Mouse (Mus musculus) 416B (cell line): ENCODE measurements around the gene Prelid3b.
A peak's percentile ranks its signal among the peaks of the same experiment; 100 is the strongest.

Experiments
- DNase-seq: peaks from one replicate; pipeline ENCODE4 v3.0.0; 2011; ENCODE audit warnings: low read depth

Prelid3b gene

DNA sequence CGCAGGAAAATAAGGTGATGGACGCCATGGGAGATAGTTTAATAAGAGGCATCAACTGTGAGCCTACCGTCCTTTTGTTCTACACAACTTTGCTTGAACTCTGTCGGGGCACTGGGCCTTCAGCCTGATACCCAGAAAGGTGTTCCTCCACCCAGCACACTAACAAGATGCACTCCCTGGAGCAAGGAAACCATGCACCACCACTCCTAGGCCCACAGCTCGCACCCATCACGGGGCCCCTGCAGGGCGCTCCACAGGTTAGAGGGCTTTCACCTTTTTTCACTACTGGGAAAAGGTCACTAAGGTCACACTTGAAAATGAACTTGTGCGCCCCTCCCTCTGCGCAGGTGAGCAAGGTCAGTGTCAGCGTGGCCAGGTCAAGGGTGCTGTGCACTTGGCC is 9.5 kb downstream of the Prelid3b start:
- no peak for DNase-seq

DNA sequence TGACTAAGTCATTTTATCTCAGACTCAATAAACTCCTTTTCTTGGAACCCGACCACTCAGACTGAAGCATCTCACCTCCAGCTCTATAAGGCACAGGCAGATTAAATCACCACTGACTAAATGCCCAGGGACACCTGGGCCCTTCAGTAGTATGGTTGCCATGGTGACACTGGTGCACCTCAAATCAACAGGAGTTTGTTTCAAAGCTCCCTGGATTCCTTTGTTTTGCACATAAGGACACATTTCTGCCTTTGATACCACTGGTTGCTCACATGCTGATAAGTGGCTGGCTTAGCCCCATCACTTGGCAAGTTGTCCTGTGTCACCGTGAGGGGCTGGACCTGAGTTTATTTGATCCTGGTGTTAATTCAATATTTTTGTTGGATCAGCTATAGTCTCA is 13.5 kb downstream of the Prelid3b start:
- DNase-seq, result no peak

DNA sequence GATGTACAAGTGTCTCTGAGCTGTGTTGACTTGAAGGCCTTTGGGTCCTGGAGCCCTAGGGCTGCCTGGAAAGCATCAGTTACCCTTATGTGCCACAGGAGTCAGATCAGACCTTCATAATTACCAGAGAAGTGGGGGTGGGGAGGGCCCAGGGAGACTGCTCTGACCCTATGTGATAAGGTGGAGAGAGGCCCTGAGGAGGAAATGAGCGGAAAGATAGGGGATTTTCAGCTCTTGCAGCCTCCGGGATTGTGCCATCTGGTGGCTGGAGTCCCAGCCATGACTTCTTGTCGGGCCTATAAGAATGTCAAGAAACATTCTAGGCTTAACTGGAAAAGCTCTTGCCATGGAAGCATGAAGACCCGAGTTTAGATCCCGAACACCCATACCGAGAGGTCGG is 19.2 kb downstream of the Prelid3b start:
- DNase-seq, result peak; percentile 60

DNA sequence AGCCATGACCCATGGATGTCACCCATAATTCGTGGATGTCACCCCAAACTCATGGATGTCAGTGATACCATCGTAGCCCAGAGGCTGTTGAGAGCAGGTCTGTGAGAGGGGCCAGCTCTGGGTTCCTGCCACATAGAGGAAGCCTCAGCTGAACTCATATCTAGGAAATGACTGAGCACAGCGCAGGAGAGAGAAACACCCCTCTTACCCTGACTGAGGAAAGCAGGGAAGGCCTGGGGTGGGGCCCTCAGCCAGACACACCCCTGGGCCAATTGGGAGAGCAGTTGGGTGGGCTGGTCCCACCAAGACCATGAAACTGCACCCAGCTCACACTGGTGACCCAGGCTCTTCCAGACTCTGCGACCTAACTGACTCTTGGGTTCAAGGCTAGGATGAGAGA is 22.5 kb downstream of the Prelid3b start, which contains the start of gene Tubb1:
Gene Tubb1 (plus strand): TSS at position 343 of the 400 bp plus-strand sequence.
- no peak for DNase-seq

DNA sequence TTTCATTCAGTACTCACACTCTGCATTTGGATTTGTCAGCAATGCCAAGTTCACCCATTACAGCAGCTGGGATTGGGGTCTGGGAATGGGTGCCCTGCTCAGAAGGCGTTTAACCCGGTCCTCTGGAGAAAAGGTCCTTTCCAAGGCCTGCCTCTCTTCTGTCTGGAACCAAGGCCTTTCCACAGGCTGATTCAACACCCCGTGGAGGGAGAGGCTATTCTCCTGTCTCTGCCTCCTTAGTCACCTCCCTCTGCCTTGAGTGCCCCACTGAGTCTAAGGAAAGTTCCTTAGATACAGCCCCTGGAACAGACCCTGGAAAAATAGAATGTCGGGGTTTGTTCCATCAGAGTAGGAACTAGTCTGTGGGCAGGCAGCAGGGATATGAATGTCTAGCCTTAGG is 24.5 kb downstream of the Prelid3b start:
- no peak for DNase-seq

DNA sequence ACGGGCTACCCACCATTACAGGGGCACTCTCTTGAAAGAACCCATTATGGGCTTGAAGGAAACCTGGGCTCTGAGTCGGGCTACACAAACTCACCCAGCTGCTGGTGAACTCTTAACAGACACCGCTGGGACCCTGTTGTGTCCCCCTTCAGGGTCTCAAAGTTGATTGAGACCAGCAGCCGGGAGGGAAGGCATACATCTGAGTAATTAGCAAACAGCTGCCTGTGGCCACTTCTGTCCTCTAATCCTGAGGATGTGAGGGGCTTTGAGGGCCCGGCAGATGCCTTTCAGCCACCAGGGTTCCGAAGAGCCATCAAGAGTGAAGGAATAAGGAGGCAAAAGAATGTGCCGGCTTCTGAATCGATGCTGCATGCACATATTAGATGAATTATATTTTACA is 26.0 kb downstream of the Prelid3b start:
- DNase-seq, result no peak

DNA sequence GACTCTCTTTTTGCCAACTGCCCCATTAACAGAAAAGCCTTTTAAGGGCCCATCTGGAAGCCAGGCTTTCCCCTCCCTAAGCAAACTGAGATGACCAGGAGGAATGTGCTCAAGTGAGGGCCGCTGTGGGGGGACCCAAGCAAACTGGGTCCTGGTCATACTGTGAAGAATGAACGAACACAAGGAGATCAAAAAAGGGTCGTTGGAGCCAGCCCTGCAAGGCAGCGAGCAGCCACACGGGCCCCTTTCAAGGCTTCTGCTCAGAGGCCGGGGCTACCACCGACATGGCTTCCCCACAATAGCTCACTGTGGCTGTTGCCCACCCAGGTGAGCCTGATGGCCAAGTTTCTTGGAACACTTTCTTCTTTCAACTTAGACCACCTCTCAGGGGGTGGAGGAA is 26.4 kb downstream of the Prelid3b start:
- no peak for DNase-seq

DNA sequence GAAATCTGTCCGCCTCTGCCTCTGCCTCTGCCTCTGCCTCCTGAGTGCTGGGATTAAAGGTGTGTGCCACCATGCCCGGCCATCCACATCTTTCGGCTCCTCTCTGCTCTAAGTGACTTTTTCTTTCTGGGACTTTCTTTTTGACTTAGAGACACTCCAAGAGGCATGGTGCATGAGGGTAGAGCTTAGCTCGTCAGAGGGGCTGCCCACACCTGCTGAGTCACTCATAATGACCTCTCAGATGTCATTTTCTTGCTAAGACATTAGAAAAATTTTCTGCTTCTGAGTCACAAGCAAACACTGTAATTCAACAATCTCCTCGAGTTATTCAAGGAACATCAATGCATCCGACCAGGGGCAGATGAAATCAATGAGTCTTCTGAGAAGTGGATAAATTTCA is 27.9 kb downstream of the Prelid3b start:
- DNase-seq, result no peak

DNA sequence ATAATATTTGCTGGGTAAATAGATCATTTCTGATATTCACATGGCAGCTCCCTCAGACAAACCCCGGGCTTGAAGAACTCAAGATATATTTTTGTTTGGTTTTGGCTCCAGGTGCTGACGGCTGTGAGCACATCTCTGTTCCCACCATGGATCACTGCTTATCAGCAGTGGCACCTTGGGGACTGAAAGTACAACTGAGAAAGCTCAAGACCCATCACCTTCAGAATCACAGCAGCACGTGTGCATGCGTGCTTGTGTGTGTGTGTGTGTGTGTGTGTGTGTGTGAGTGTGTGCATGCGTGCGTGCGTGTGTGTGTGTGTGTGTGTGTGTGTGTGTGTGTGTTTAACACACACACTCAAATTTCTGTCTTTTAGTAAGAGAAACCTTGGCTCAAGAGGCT is 28.5 kb downstream of the Prelid3b start:
- no peak for DNase-seq

DNA sequence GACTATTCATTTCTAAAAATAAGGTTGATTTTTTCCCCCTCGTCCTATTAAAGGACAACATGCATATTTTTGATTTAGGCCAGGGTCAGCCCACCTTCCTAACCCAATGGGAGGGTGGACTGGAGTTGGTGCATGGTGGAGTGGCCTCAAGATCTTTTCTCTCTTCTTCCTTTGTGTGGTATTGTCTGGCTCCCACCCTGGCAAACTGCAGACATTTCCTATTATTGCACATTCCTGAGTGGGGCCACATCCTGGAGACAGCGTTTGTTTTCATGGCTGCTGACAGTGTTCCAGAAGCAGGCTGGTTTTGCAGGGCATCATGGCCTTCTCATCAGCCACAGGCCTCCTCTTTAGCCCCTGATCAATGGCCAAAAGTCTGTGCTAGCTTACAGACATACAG is 29.8 kb downstream of the Prelid3b start:
- DNase-seq, result no peak

DNA sequence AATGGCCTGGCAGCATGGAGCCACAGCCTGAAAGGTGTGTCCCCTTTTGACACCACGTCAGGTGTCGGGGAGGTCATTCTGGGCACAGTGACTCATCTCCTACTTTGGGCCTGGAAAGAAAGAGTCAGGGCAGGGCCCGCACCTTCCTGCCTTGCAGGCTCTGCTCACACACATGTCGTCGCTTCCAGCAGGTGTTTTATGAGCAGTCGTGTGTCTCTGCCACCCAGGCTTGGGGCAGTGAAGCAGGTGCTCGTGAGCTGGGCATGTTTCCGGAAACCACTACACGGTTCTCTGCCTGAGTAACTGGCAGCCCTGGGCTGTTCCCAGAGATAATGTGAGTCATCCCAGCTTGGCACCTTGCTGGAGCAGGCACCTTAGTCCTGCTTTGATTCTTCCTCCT is 30.4 kb downstream of the Prelid3b start:
- no peak for DNase-seq

DNA sequence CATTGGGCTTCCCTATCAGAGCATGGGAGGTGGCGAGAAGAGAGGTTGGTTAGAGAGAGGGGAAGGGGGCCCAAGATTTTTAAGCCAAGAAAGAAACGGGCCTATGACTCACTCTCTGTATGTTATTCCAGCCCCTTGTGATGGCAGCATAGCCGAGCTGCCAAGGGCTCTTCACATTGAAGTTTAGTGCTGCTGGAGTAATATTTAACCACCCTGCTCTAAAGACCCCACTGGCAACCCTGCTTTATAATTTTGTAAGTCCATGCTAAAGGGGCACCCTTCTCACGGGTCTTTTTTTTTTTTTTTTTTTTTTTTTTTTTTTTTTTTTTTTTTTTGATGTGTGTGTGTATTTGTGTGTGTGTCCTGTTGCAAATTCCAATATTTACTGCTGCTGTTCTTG is 31.0 kb downstream of the Prelid3b start:
- no peak for DNase-seq

DNA sequence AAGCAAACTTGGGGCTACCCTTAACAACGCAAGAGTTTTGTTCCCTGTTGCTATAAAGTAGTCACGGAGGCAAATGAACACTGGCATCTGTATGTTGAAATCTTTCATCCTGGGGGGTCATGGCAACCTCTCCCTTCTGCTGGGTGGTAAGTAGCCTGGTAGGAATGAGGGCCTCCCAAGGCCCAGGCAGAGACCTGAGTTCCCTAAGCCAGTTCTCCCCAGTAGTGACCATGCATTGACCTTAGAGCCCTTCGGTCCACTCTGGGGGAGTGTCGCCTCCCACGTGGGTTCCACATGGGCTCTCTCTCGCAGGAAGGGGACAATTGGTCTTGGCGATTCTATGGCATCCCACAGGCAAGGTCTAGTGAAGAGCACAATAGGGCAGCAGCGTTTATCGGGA is 32.9 kb downstream of the Prelid3b start:
- DNase-seq, result no peak

DNA sequence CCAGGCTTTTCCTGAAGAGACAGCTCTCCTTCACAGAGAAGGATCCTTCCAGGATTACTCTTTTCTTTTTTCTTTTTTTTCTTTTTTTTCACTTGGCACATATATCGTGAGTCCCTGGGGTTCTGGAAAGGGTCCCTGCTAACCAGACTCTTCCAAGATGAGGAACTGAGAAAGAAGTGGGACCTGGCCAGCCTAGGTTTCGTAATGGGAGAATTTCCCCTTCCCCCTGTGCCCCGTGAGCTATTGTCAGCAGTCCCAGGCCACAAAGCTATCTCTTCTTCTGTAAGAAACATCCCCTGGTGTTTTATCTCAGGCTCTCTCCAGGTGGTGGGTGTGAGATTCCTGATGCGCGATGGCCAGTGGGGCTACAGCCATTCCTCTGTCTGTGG is 33.4 kb downstream of the Prelid3b start:
- DNase-seq, result no peak

DNA sequence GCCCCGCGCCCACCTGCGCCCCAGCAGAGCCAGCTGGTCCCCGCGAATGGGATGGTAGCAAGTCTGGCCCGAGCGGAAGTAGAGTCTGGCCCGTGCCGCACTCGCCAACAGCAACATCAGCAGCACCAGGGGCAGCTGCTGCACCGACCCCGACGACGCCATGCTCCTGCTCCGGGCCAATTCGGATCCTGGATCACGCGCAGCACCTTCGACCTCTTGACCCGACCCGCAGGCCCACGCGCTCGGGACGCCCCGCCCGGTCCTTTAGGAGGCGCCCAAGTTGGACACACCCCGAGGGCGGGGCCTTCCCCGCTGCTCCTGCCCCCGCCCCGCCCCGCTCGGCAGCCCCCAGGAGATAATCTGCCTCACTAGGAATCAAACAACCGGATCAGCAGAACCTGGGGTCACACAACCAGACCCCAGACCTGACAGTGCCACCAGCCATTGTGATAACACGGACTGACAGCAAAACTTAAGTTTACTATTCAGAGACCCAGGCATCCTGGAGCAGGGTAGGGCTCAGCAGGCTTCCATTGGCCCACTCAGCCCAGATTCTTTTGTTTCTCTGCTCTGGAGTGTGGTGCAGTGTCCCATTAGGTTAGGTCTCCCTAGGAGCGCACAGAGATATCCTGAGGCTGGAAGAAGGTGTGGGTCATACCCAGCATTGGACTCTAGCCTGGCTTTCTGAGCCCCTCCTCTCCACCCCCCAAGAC is 34.0 kb downstream of the Prelid3b start, which contains the start of gene Ctsz:
Gene Ctsz (minus strand): TSS at position 303 of the 713 bp plus-strand sequence.
- DNase-seq, result no peak

DNA sequence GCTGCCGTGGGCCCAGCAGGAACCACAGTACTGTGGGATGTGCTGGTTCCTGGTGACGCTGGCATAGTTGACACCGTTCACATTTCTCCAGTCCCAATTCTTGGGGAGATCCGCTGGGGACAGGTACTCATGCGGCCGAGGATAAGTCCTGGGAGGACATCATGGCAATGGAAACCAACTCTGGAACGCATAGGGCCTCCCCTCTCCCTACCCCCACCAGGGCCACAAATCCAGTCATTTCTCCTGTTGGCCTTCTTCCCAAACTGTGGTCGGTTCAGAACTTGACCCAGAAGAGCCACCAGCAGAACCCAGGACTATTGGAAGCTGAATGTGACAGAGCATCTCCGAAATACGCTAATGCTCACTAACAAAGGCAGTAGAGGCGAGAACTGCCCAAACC is 34.7 kb downstream of the Prelid3b start:
- DNase-seq, result no peak

DNA sequence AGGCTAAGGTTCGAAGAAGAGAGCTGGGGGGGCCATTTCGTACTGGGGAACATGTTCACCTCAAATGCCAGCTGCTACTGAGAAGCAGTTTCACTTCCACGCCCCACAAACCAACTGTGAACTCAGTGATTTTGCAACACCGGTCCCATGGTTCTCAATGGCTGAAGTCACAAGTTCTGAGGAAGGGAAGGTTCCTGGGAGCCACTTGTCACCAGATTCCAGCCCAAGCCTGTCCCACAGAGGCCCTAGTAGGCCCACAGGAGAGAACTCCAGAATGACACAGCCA is 35.2 kb downstream of the Prelid3b start:
- no peak for DNase-seq

DNA sequence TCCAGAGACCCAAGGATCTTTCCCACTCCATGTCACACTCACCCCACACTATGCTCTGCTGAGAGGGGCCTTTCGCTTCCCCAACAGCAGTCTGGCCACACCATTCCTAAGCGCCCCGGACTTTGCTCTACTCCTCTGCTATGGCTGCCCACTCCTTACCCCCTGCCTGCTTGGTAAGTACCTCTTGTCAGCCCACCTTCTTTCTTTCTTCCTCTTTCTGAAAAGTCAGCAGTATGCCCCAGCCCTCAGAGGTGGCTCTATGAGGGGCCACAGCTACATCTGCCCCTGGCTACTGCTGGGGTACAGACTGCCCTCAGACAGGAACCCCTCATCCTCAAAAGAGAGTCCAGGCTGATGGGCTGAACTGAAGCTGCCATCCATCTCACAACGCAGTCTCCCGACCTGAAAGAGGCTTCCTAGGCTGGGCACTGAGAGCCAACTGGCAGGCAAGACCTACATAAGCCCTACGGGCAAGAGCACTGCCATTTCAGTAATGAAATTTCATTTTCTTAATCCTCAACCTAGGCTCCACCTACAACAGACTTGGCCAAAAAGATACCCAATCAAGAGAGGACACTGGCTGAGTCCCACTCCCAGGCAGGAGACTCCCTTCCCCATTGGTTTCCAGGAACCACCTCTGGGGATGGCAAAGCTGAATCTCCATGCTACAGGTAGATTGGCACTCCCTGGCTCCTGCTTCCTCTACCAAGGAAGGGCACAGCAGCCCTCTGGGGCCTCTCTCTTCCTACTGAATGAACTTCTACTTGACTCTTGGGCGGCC is 35.8 kb downstream of the Prelid3b start:
- no peak for DNase-seq

DNA sequence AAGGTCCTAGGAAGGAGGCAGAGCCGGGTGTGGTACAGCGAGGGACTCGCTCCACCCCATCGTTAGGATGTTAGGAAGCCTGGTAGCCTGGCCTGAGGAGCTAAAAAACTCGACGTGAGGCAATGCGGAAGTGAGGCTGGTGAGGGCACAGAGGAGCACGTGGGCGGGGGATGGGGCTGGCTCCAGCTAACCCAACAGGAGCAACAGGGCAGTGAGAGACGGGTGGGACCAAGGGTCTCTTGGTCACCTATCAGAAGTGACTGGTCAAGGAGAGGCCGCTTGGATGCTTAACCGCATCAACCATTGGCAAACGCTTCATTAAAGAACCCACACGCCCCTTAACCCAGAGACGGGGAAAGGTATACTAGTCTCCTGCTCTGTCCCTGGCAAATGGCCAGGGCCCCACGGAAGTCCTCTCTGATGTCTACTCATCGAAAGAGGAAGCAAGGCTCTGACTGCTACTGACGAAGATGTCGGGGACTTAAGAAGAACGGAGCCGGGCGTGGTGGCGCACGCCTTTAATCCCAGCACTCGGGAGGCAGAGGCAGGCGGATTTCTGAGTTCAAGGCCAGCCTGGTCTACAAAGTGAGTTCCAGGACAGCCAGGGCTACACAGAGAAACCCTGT is 36.7 kb downstream of the Prelid3b start:
- no peak for DNase-seq

DNA sequence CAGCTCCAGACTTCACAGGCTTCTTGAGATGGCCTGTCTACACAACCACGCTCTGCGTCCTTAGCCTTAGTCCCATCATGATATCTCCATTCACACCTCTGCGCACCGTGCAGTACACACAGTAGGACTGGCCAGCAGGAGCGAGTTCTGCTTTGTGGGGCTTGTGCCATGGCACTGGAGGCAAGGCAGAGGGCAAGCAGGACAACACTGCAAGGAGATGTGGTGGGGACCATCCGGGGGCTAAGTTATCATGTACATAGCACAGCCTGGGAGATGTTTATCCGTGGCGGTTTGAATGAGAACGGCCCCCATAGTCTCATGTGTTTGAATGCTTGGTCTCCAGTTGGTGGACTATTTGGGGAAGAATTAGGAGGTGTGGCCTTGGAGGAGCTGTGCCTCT is 37.9 kb downstream of the Prelid3b start:
- DNase-seq, result no peak

DNA sequence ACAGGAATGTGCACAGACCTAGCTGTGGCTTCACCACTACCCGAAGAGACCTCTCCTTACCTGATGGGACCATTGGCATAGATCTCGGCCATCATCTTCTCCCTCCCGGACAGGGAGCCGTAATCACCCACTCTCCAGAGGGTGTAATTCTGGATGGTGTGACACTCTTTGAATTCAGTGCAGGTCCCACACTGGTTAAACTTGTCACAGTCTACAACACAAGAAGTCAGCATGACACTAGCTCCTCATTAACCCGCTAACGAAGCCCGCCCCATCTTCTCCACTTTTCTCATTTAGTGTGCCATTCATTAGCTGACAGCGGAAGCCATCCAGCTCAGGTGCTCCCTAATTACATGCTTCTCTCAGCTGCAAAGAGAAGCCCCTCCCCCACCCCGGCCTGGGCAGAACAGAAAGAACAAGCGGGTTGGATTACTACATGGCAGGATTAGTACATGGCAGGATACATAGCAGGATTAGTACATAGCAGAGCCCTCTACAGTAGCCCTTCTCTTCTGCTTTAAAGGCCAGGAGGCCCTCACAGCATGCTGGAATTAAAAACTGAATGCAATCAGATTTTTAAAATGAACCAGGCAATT is 43.8 kb downstream of the Prelid3b start:
- DNase-seq, result no peak

DNA sequence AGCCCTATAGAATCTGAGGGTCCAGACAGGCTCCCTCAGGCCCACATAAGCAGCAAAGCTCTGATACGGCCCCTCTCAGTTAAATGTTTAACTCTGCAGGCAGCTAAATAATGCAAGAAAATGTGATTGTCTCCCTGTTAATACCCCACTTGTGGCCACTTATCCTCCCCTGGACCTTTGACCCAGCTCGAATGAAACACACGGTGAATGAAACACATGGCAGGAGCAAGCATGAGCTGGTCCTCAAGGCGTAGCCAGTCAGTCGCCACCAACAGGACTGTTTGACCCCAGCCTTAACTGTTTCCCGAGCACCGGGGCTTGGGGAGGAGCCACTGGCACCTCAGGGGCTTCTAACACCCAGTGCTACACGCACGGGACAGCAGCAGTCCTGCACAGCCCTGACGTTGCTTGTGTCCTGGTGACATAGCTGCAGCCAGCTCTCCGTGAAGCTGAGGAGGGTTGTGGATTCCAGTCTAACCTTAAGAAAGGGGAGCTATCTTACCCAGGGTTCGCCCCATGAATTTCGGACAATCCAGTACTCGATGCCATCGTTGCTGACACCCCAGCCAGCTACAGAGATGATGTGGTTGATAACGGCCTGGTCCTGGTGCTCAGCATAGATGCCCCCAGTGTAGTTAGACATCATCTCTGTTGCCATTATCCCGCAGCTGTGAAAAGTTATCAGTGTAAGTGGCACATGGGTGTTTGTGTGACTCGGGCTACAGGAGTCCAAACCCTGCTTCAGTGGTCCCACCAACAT is 44.6 kb downstream of the Prelid3b start:
- no peak for DNase-seq
